Mouse (Mus musculus): ENCODE data around the gene Tnpo1. TPM values are rescaled to one million over a fixed set of nuclear protein-coding genes. Genes with fewer than 3 reads are reported as not detected.
A peak's percentile ranks its signal among the peaks of the same experiment; 100 is the strongest.

The Tnpo1 gene
- 69.0 and 77.0 TPM in 2 replicates for polyA plus RNA-seq (2015; fragmentation: Nextera tagmentation; extraction: Ambion mirVana)

- Histone ChIP-seq H3K4me1 (peaks cover 13% of the 10 kb centered on the region), H3K4me2 (peak within 1 kb of the TSS; percentile 79), H3K4me3 (replicated peaks) (peak within 1 kb of the TSS; percentile 90), H3K27ac (peak within 1 kb of the TSS; percentile 96), H3K9ac (peak within 1 kb of the TSS; percentile 99), H3K27me3 (no peaks in the 10 kb centered on the region), H3K36me3 (peaks cover 13% of the 10 kb centered on the region), H3K9me3 (replicated peaks) (no peaks in the 10 kb centered on the region)
- ATAC-seq (replicated peaks; ENCODE audit: low FRiP score), result peak; percentile 97
- WGBS, result under 1% methylated on average over 71 of the region's 75 CpGs
These were observed at the start of gene Tnpo1 for GRCm38 (mm10) chr13:98926213-98926957. Gene Tnpo1 (minus strand): TSS chr13:98926384.

- Histone ChIP-seq H3K4me1 (0 out of 2 replicates have a peak, but pooled peaks cover 4% of the 10 kb centered on the region), H3K36me3 (no peaks in the 10 kb centered on the region), H3K9me3 (replicated peaks) (no peaks in the 10 kb centered on the region; the same call in 1 of the 2 replicates), H3K27me3 (no peaks in the 10 kb centered on the region), H3K27ac (no peak overlapping the region), H3K4me2 (no peak overlapping the region), H3K4me3 (replicated peaks) (no peak overlapping the region), H3K9ac (no peak overlapping the region)
- ATAC-seq (replicated peaks; ENCODE audit: low FRiP score), result no peak
- WGBS, result 68% methylated on average over 3 of the region's 3 CpGs
These were observed 45.9 kb upstream of the Tnpo1 start for GRCm38 (mm10) chr13:98972090-98972489.

- H3K9me3 ChIP-seq (replicated peaks), result no peaks in the 10 kb centered on the region; the same call in 1 of the 2 replicates
- H3K27ac ChIP-seq, result no peak overlapping the region
- 0 out of 2 replicates have a peak, but pooled peaks cover 4% of the 10 kb centered on the region for H3K4me1 ChIP-seq
- H3K36me3 ChIP-seq, result no peaks in the 10 kb centered on the region
- no peak overlapping the region for H3K4me3 ChIP-seq (replicated peaks)
- H3K9ac ChIP-seq, result no peak overlapping the region
- H3K4me2 ChIP-seq, result no peak overlapping the region
- no peak for ATAC-seq (replicated peaks; ENCODE audit: low FRiP score)
- H3K27me3 ChIP-seq, result no peaks in the 10 kb centered on the region
- 48% methylated on average over 5 of the region's 5 CpGs for WGBS
These were observed 45.5 kb upstream of the Tnpo1 start for GRCm38 (mm10) chr13:98971641-98972040.

- Histone ChIP-seq H3K27me3 (no peaks in the 10 kb centered on the region), H3K9me3 (replicated peaks) (no peaks in the 10 kb centered on the region), H3K9ac (no peak overlapping the region), H3K36me3 (no peaks in the 10 kb centered on the region), H3K4me2 (no peak overlapping the region), H3K4me3 (replicated peaks) (no peak overlapping the region), H3K4me1 (0 out of 2 replicates have a peak, but pooled peaks cover 4% of the 10 kb centered on the region), H3K27ac (no peak overlapping the region)
- WGBS, result 63% methylated on average over 4 of the region's 4 CpGs
- no peak for ATAC-seq (replicated peaks; ENCODE audit: low FRiP score)
These were observed 42.3 kb upstream of the Tnpo1 start for GRCm38 (mm10) chr13:98968517-98968916.

- Histone ChIP-seq H3K4me2 (no peak overlapping the region), H3K27ac (no peak overlapping the region), H3K9me3 (replicated peaks) (no peaks in the 10 kb centered on the region), H3K9ac (no peak overlapping the region), H3K4me3 (replicated peaks) (no peak overlapping the region), H3K4me1 (0 out of 2 replicates have a peak, but pooled peaks cover 4% of the 10 kb centered on the region), H3K36me3 (no peaks in the 10 kb centered on the region), H3K27me3 (no peaks in the 10 kb centered on the region)
- no peak for ATAC-seq (replicated peaks; ENCODE audit: low FRiP score)
- 78% methylated on average over 6 of the region's 6 CpGs for WGBS
These were observed 41.8 kb upstream of the Tnpo1 start for GRCm38 (mm10) chr13:98967942-98968341.

GRCm38 (mm10) chr13:98966583-98966982, 40.4 kb upstream of the Tnpo1 start:
- 86% methylated on average over 5 of the region's 5 CpGs for WGBS
- H3K4me1 ChIP-seq, result 0 out of 2 replicates have a peak, but pooled peaks cover 4% of the 10 kb centered on the region
- ATAC-seq (replicated peaks; ENCODE audit: low FRiP score), result no peak

GRCm38 (mm10) chr13:98963612-98964011, 37.4 kb upstream of the Tnpo1 start:
- Histone ChIP-seq H3K4me2 (no peak overlapping the region), H3K27ac (no peak overlapping the region), H3K27me3 (no peaks in the 10 kb centered on the region), H3K9ac (no peak overlapping the region), H3K36me3 (no peaks in the 10 kb centered on the region), H3K4me3 (replicated peaks) (no peak overlapping the region), H3K4me1 (no peaks in the 10 kb centered on the region), H3K9me3 (replicated peaks) (no peaks in the 10 kb centered on the region)
- ATAC-seq (replicated peaks; ENCODE audit: low FRiP score), result no peak
- 97% methylated on average over 1 of the region's 1 CpGs for WGBS

More at GRCm38 (mm10) chr13:98966583-98966982, 40.4 kb upstream of the Tnpo1 start:
- Histone ChIP-seq H3K27ac (no peak overlapping the region), H3K4me3 (replicated peaks) (no peak overlapping the region), H3K9me3 (replicated peaks) (no peaks in the 10 kb centered on the region), H3K36me3 (no peaks in the 10 kb centered on the region), H3K4me2 (no peak overlapping the region), H3K9ac (no peak overlapping the region), H3K27me3 (no peaks in the 10 kb centered on the region)

DNA sequence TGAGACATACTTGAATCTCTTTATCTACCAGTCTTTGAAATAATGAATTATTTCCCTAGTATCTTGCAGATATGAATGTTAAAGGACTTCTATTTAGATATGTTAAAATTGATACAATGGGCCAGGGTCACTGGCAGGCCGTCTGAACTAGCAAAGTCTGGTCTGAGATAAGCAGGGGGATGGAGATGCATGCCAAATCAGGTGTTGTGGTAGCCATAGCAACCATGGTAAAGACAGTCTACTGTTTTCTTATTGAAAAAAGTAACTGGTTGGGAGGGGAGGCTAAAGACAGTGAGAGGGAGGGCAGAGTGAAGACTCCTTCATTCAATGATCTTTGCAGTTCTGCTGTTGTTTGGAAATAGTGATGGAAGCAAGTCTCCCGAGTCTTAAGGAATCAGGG, 32.0 kb upstream of the Tnpo1 start:
- no peaks in the 10 kb centered on the region for H3K27me3 ChIP-seq

GRCm38 (mm10) chr13:98956209-98956608, 30.0 kb upstream of the Tnpo1 start:
- Histone ChIP-seq H3K4me3 (replicated peaks) (no peak overlapping the region), H3K27ac (no peak overlapping the region), H3K9me3 (replicated peaks) (no peaks in the 10 kb centered on the region), H3K4me2 (no peak overlapping the region), H3K36me3 (no peaks in the 10 kb centered on the region), H3K9ac (no peak overlapping the region), H3K4me1 (peaks cover 12% of the 10 kb centered on the region; the same call in 1 of the 2 replicates), H3K27me3 (no peaks in the 10 kb centered on the region)
- ATAC-seq (replicated peaks; ENCODE audit: low FRiP score), result no peak
- WGBS, result 90% methylated on average over 2 of the region's 2 CpGs

More for the DNA sequence above, 32.0 kb upstream of the Tnpo1 start:
- 64% methylated on average over 2 of the region's 2 CpGs for WGBS
- H3K9ac ChIP-seq, result no peak overlapping the region
- H3K4me2 ChIP-seq, result no peak overlapping the region
- no peak overlapping the region for H3K4me3 ChIP-seq (replicated peaks)
- H3K27ac ChIP-seq, result no peak overlapping the region
- H3K9me3 ChIP-seq (replicated peaks), result no peaks in the 10 kb centered on the region
- no peak for ATAC-seq (replicated peaks; ENCODE audit: low FRiP score)
- no peaks in the 10 kb centered on the region for H3K36me3 ChIP-seq
- peaks cover 6% of the 10 kb centered on the region; the same call in 1 of the 2 replicates for H3K4me1 ChIP-seq

GRCm38 (mm10) chr13:98955676-98956075, 29.5 kb upstream of the Tnpo1 start:
- WGBS, result 58% methylated on average over 6 of the region's 6 CpGs
- no peaks in the 10 kb centered on the region for H3K36me3 ChIP-seq
- no peak overlapping the region for H3K9ac ChIP-seq
- H3K27ac ChIP-seq, result no peak overlapping the region
- H3K27me3 ChIP-seq, result no peaks in the 10 kb centered on the region
- H3K9me3 ChIP-seq (replicated peaks), result no peaks in the 10 kb centered on the region
- H3K4me1 ChIP-seq, result peaks cover 12% of the 10 kb centered on the region; the same call in 1 of the 2 replicates
- peak; percentile 67; the same call in 1 of the 2 replicates for ATAC-seq (replicated peaks; ENCODE audit: low FRiP score)
- H3K4me3 ChIP-seq (replicated peaks), result no peak overlapping the region
- no peak overlapping the region for H3K4me2 ChIP-seq

DNA sequence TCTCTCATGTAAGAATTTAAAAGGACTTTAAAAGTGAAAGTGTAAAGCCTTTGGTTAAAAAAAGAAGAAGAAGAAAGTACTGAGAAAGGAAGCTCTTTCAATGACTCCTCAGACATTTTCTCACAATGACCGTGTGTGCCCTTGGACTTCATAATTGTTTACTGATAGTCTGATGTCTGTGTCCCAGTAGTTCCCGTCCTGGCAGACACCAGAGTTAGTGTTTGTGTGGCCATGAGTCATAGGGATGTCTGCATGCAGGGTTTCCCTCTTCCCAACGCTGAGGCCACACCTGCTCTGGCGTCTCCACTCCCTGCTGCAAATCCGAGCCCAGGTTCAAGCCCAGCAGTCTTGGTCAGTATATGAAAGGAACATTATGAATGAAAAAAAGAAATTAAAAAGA, 29.0 kb upstream of the Tnpo1 start:
- Histone ChIP-seq H3K27me3 (no peaks in the 10 kb centered on the region), H3K4me1 (peaks cover 12% of the 10 kb centered on the region; the same call in 1 of the 2 replicates), H3K9ac (no peak overlapping the region), H3K36me3 (no peaks in the 10 kb centered on the region), H3K4me3 (replicated peaks) (no peak overlapping the region), H3K9me3 (replicated peaks) (no peaks in the 10 kb centered on the region), H3K27ac (no peak overlapping the region), H3K4me2 (no peak overlapping the region)
- WGBS, result 51% methylated on average over 5 of the region's 5 CpGs
- no peak for ATAC-seq (replicated peaks; ENCODE audit: low FRiP score)

DNA sequence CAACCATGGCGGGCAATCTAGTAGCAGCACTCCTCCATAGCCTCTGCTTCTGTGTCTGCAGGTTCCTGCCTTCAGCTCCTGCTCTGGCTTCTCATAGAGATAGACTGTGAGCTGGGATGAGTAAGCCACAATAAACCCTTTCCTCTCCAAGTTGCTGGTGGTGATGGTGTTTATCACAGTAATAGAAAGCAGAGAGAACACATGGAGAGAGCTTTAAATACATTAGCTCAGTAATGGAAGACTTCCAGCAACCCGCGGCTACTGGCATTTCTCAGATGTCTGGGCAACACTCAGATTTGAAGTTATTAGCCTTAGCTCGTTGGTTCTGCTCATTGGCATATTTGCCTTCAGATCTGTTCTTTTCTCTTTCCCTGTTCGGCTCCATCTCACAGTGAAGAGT, 27.6 kb upstream of the Tnpo1 start:
- Histone ChIP-seq H3K4me1 (peaks cover 12% of the 10 kb centered on the region; the same call in 1 of the 2 replicates), H3K4me2 (no peak overlapping the region), H3K9ac (no peak overlapping the region), H3K36me3 (no peaks in the 10 kb centered on the region), H3K27ac (no peak overlapping the region), H3K9me3 (replicated peaks) (no peaks in the 10 kb centered on the region), H3K4me3 (replicated peaks) (no peak overlapping the region), H3K27me3 (no peaks in the 10 kb centered on the region)
- no peak for ATAC-seq (replicated peaks; ENCODE audit: low FRiP score)
- WGBS, result 79% methylated on average over 5 of the region's 5 CpGs
